27 mouse cellular contexts compared by ENCODE assay signal in genomic region chr14:78229012-78229411, GRCm38 (mm10).
"Had no signal": no experiment of that assay in that cellular context is flagged by ENCODE, and none has a peak within 500 bp of the region (broad histone marks: within the 10 kb centered on the region; RNA-seq: fewer than 3 reads in every experiment).

No protein-coding gene starts in this region.

- H3K4me3 ChIP-seq: heart, adult 2 months; heart, embryonic 13.5 days; heart, embryonic 15.5 days; hindbrain, embryonic 10.5 days; hindbrain, embryonic 12.5 days; intestine, embryonic 15.5 days; layer of hippocampus, adult 2 months; left cerebral cortex, adult 2 months; limb, embryonic 10.5 days; limb, embryonic 12.5 days; liver, embryonic 13.5 days; liver, embryonic 15.5 days had no signal

- H3K4me2 ChIP-seq: heart, embryonic 11.5 days; heart, embryonic 13.5 days; heart, embryonic 15.5 days; hindbrain, embryonic 12.5 days; hindbrain, embryonic 14.5 days; intestine, embryonic 15.5 days; limb, embryonic 12.5 days; liver, embryonic 11.5 days; liver, embryonic 13.5 days; liver, embryonic 15.5 days had no signal

- H3K9me3 ChIP-seq: heart, embryonic 13.5 days; heart, embryonic 15.5 days; hindbrain, embryonic 10.5 days; hindbrain, embryonic 12.5 days; intestine, embryonic 15.5 days; limb, embryonic 10.5 days; limb, embryonic 12.5 days; liver, embryonic 13.5 days; liver, embryonic 15.5 days had no signal

- H3K36me3 ChIP-seq: heart, embryonic 13.5 days; heart, embryonic 15.5 days; hindbrain, embryonic 10.5 days; hindbrain, embryonic 12.5 days; intestine, embryonic 15.5 days; limb, embryonic 10.5 days; limb, embryonic 12.5 days; liver, embryonic 13.5 days; liver, embryonic 15.5 days had no signal

- H3K4me1 ChIP-seq: heart, embryonic 15.5 days; hindbrain, embryonic 10.5 days; hindbrain, embryonic 12.5 days; intestine, embryonic 15.5 days; limb, embryonic 10.5 days; limb, embryonic 12.5 days; liver, embryonic 13.5 days; liver, embryonic 15.5 days had no signal

- DNase-seq: gastrocnemius, postnatal 10 days; gastrocnemius, postnatal 25 days; heart, adult 2 months; heart, postnatal 4 days; kidney, adult 18-20 months; kidney, adult 8-10 months; kidney, postnatal 10 days; kidney, postnatal 25 days; kidney, postnatal 4 days; liver; liver, embryonic 13.5 days had no signal

- H3K27me3 ChIP-seq: heart, embryonic 13.5 days; heart, embryonic 15.5 days; hindbrain, embryonic 12.5 days; intestine, embryonic 15.5 days; limb, embryonic 12.5 days; liver, embryonic 13.5 days; liver, embryonic 15.5 days had no signal

- H3K27ac ChIP-seq: heart, adult 2 months; heart, embryonic 13.5 days; heart, embryonic 15.5 days; hindbrain, embryonic 10.5 days; hindbrain, embryonic 12.5 days; hindbrain, embryonic 14.5 days; intestine, embryonic 15.5 days; layer of hippocampus, adult 2 months; left cerebral cortex, adult 2 months; limb, embryonic 10.5 days; limb, embryonic 12.5 days; liver, embryonic 13.5 days; liver, embryonic 15.5 days had no signal

- H3K9ac ChIP-seq: heart, embryonic 13.5 days; heart, embryonic 15.5 days; hindbrain, embryonic 12.5 days; hindbrain, embryonic 14.5 days; intestine, embryonic 15.5 days; limb, embryonic 12.5 days; liver, embryonic 13.5 days; liver, embryonic 15.5 days had no signal

- ATAC-seq: hindbrain, embryonic 16.5 days; inflammation-experienced regulatory T-cells, adult 6 months; intestine, embryonic 15.5 days; intestine, postnatal 0 days had no signal
